ENCODE assay signal across 8 mouse cellular contexts in genomic region chr12:86932575-86932952, GRCm38 (mm10). TPM values are rescaled to one million over a fixed set of nuclear protein-coding genes. Genes with fewer than 3 reads are reported as not detected.
DNase-seq lines count a peak whose midpoint lies in the region; ATAC-seq lines count a peak whose summit lies in the region.

No protein-coding gene starts in this region.

- no peak for ATAC-seq in monocyte, adult 5-6 weeks (replicated peaks; ENCODE audit: insufficient number of reproducible peaks, low FRiP score, low TSS enrichment, poor library complexity, severe bottlenecking)

- peak; percentile 16 for DNase-seq in cerebellum, adult 9-11 months
- no peak for DNase-seq in cerebellum, adult 11 months
- peak; percentile 62 for DNase-seq in urinary bladder, postnatal 14 days (ENCODE audit: low spot score)
- DNase-seq in urinary bladder, adult 18-20 months (ENCODE audit: low spot score in 2 of 2), result no peak
- peak; percentile 69 to 89 for DNase-seq in kidney, postnatal 36 days
- DNase-seq in thymus, postnatal 4 days, result no peak
- DNase-seq in cerebellum, postnatal 36 days, result no peak

RNA-seq across cellular contexts. Expression of gene Cipc, which starts 14.3 kb away (rescaled TPM):
- 25.1 to 34.7 TPM (median 25.9 TPM) in 3 replicates for total RNA-seq in monocyte, adult 5-6 weeks (2017)

RNA-seq across cellular contexts. Expression of gene Irf2bpl, which starts 48.0 kb away (rescaled TPM):
- 15.1 to 32.7 TPM (median 18.2 TPM) in 3 replicates for total RNA-seq in monocyte, adult 5-6 weeks (2017)

RNA-seq across cellular contexts. Expression of gene Zdhhc22, which starts 57.7 kb away (rescaled TPM):
- total RNA-seq in monocyte, adult 5-6 weeks (2017), result 0.38 TPM in 1 of 3 replicates, not detected in the others

Comparison
In these comparisons a context has a peak if more than half of its experiments do, and no peak if none do; other contexts are left out.
1. DNase-seq: peak in cerebellum, adult 9-11 months (single experiment), urinary bladder, postnatal 14 days (single experiment) and kidney, postnatal 36 days (2 of 2); none in cerebellum, adult 11 months (single experiment), urinary bladder, adult 18-20 months (0 of 2), thymus, postnatal 4 days (single experiment) and cerebellum, postnatal 36 days (0 of 2).